Mouse (Mus musculus) hindbrain, embryonic 15.5 days (tissue): ENCODE measurements at regions not wholly inside any gene's neighbourhood (a gene's known extent, or its start where the extent isn't known, plus 50 kb on each side); places are given as distances from the start of the nearest gene placed in this dataset.

Experiments
- ATAC-seq: fragments of 200-750 bp; cut with Nextera tagmentation; 2 replicates; pipeline ENCODE4 v1.8.0; 2017; ENCODE audit warnings: low read depth, moderate number of reproducible peaks, moderate TSS enrichment; ENCODE audit not compliant: low FRiP score
- H3K27ac ChIP-seq: fragments of 300-500 bp; sonication (generic); replicated peaks from 2 replicates; pipeline ENCODE4 v1.5.1; 2015; ENCODE audit warnings: mild to moderate bottlenecking, inconsistent platforms
- H3K27me3 ChIP-seq: fragments of 300-500 bp; sonication (generic); 2 replicates; pipeline ENCODE4 v1.6.1; 2015; ENCODE audit warnings: control low read depth, inconsistent platforms
- H3K36me3 ChIP-seq: fragments of 300-500 bp; sonication (generic); 2 replicates; pipeline ENCODE4 v1.6.1; 2015; ENCODE audit warnings: control low read depth, inconsistent platforms
- H3K4me1 ChIP-seq: fragments of 300-500 bp; sonication (generic); replicated peaks from 2 replicates; pipeline ENCODE4 v1.6.1; 2015; ENCODE audit warnings: control low read depth, inconsistent platforms
- H3K4me2 ChIP-seq: fragments of 300-500 bp; sonication (generic); 2 replicates; pipeline ENCODE4 v1.6.1; 2015; ENCODE audit warnings: moderate library complexity, mild to moderate bottlenecking, inconsistent platforms
- H3K4me3 ChIP-seq: fragments of 300-500 bp; sonication (generic); 2 replicates; pipeline ENCODE4 v1.5.1; 2015; ENCODE audit warnings: mild to moderate bottlenecking, inconsistent platforms
- H3K9ac ChIP-seq: fragments of 300-500 bp; sonication (generic); 2 replicates; pipeline ENCODE4 v1.6.1; 2015; ENCODE audit warnings: inconsistent platforms
- H3K9me3 ChIP-seq: fragments of 300-500 bp; sonication (generic); 2 replicates; pipeline ENCODE4 v1.6.1; 2016; ENCODE audit warnings: control low read depth, inconsistent platforms
- WGBS: fragments of 180-500 bp; shearing (Covaris S2); methylation state at CpG from one replicate; pipeline ENCODE4 v1.1.7; 2015; 5-methylcytosine and 5-hydroxymethylcytosine counted together

- no peak overlapping the region for H3K4me3 ChIP-seq
- H3K36me3 ChIP-seq: no peaks in the 10 kb centered on the region
- 83% methylated on average over 6 of the region's 6 CpGs for WGBS
- peaks cover 12% of the 10 kb centered on the region for H3K4me1 ChIP-seq
- H3K27me3 ChIP-seq: no peaks in the 10 kb centered on the region
- no peak overlapping the region for H3K4me2 ChIP-seq
- H3K9me3 ChIP-seq: no peaks in the 10 kb centered on the region
- ATAC-seq: no peak
- H3K9ac ChIP-seq: no peak overlapping the region
- H3K27ac ChIP-seq: no peak overlapping the region
Observed at GRCm38 (mm10) chr14:25030881-25031280, 428.1 kb upstream of the Zmiz1 start.

- Histone ChIP-seq H3K9me3 (no peaks in the 10 kb centered on the region), H3K27me3 (no peaks in the 10 kb centered on the region), H3K36me3 (no peaks in the 10 kb centered on the region), H3K27ac (no peak overlapping the region; the same call in 1 of the 2 replicates), H3K4me1 (peaks cover 12% of the 10 kb centered on the region), H3K4me3 (no peak overlapping the region), H3K4me2 (no peak overlapping the region), H3K9ac (no peak overlapping the region)
- ATAC-seq: no peak
- 63% methylated on average over 12 of the region's 12 CpGs for WGBS
Observed at GRCm38 (mm10) chr14:25031756-25032680, 427.0 kb upstream of the Zmiz1 start.

- no peak overlapping the region for H3K4me2 ChIP-seq
- no peaks in the 10 kb centered on the region for H3K9me3 ChIP-seq
- peaks cover 12% of the 10 kb centered on the region for H3K4me1 ChIP-seq
- H3K4me3 ChIP-seq: no peak overlapping the region
- H3K36me3 ChIP-seq: no peaks in the 10 kb centered on the region
- H3K9ac ChIP-seq: no peak overlapping the region
- H3K27ac ChIP-seq: no peak overlapping the region
- H3K27me3 ChIP-seq: no peaks in the 10 kb centered on the region
- no peak for ATAC-seq
- WGBS: 95% methylated on average over 2 of the region's 2 CpGs
Observed at GRCm38 (mm10) chr14:25032899-25033298, 426.1 kb upstream of the Zmiz1 start.

GRCm38 (mm10) chr14:25042265-25042664 lies 416.7 kb upstream of the Zmiz1 start:
- 72% methylated on average over 5 of the region's 5 CpGs for WGBS
- no peaks in the 10 kb centered on the region; the same call in 1 of the 2 replicates for H3K4me1 ChIP-seq

GRCm38 (mm10) chr14:25044106-25044505 lies 414.9 kb upstream of the Zmiz1 start:
- no peak overlapping the region for H3K27ac ChIP-seq
- H3K4me2 ChIP-seq: no peak overlapping the region
- no peaks in the 10 kb centered on the region for H3K9me3 ChIP-seq
- 91% methylated on average over 13 of the region's 13 CpGs for WGBS
- ATAC-seq: no peak
- no peaks in the 10 kb centered on the region for H3K36me3 ChIP-seq
- H3K27me3 ChIP-seq: no peaks in the 10 kb centered on the region
- no peak overlapping the region for H3K9ac ChIP-seq
- no peaks in the 10 kb centered on the region; the same call in 1 of the 2 replicates for H3K4me1 ChIP-seq
- no peak overlapping the region for H3K4me3 ChIP-seq

More at GRCm38 (mm10) chr14:25042265-25042664, 416.7 kb upstream of the Zmiz1 start:
- no peak for ATAC-seq
- Histone ChIP-seq H3K4me3 (no peak overlapping the region), H3K9me3 (no peaks in the 10 kb centered on the region), H3K27me3 (no peaks in the 10 kb centered on the region), H3K27ac (no peak overlapping the region), H3K36me3 (no peaks in the 10 kb centered on the region), H3K4me2 (no peak overlapping the region), H3K9ac (no peak overlapping the region)

GRCm38 (mm10) chr14:25044867-25045266 lies 414.1 kb upstream of the Zmiz1 start:
- Histone ChIP-seq H3K27ac (peak overlapping the region; percentile 9; the same call in 1 of the 2 replicates), H3K27me3 (no peaks in the 10 kb centered on the region), H3K36me3 (no peaks in the 10 kb centered on the region), H3K4me1 (no peaks in the 10 kb centered on the region; the same call in 1 of the 2 replicates), H3K4me2 (no peak overlapping the region), H3K4me3 (no peak overlapping the region), H3K9me3 (no peaks in the 10 kb centered on the region), H3K9ac (no peak overlapping the region)
- WGBS: 46% methylated on average over 7 of the region's 7 CpGs
- ATAC-seq: no peak

- H3K9ac ChIP-seq: no peak overlapping the region
Observed at GRCm38 (mm10) chr14:25050674-25051251, 408.2 kb upstream of the Zmiz1 start.

GRCm38 (mm10) chr14:25052175-25052574 lies 406.8 kb upstream of the Zmiz1 start:
- H3K36me3 ChIP-seq: no peaks in the 10 kb centered on the region
- no peak overlapping the region for H3K4me2 ChIP-seq
- H3K9me3 ChIP-seq: no peaks in the 10 kb centered on the region
- no peak overlapping the region for H3K4me3 ChIP-seq
- no peaks in the 10 kb centered on the region for H3K27me3 ChIP-seq
- WGBS: 85% methylated on average over 9 of the region's 9 CpGs
- no peak overlapping the region for H3K9ac ChIP-seq
- no peak for ATAC-seq
- H3K27ac ChIP-seq: no peak overlapping the region
- no peaks in the 10 kb centered on the region for H3K4me1 ChIP-seq

More at GRCm38 (mm10) chr14:25050674-25051251, 408.2 kb upstream of the Zmiz1 start:
- no peak for ATAC-seq
- no peak overlapping the region for H3K4me2 ChIP-seq
- H3K27ac ChIP-seq: no peak overlapping the region
- no peaks in the 10 kb centered on the region for H3K9me3 ChIP-seq
- H3K36me3 ChIP-seq: no peaks in the 10 kb centered on the region
- H3K27me3 ChIP-seq: no peaks in the 10 kb centered on the region
- 76% methylated on average over 12 of the region's 12 CpGs for WGBS
- H3K4me1 ChIP-seq: no peaks in the 10 kb centered on the region
- no peak overlapping the region for H3K4me3 ChIP-seq

- Histone ChIP-seq H3K4me3 (no peak overlapping the region), H3K36me3 (no peaks in the 10 kb centered on the region), H3K27me3 (no peaks in the 10 kb centered on the region), H3K9me3 (no peaks in the 10 kb centered on the region), H3K9ac (no peak overlapping the region), H3K4me2 (no peak overlapping the region), H3K4me1 (peaks cover 6% of the 10 kb centered on the region), H3K27ac (no peak overlapping the region)
- no peak for ATAC-seq
- 79% methylated on average over 7 of the region's 7 CpGs for WGBS
Observed at GRCm38 (mm10) chr14:25059351-25059750, 399.6 kb upstream of the Zmiz1 start.

- Histone ChIP-seq H3K9ac (no peak overlapping the region), H3K36me3 (no peaks in the 10 kb centered on the region), H3K9me3 (no peaks in the 10 kb centered on the region), H3K4me3 (no peak overlapping the region), H3K4me1 (peaks cover 16% of the 10 kb centered on the region), H3K27ac (no peak overlapping the region), H3K4me2 (no peak overlapping the region), H3K27me3 (no peaks in the 10 kb centered on the region)
- 80% methylated on average over 7 of the region's 7 CpGs for WGBS
- ATAC-seq: no peak
Observed at GRCm38 (mm10) chr14:25060285-25060684, 398.7 kb upstream of the Zmiz1 start.

GRCm38 (mm10) chr14:25063090-25063489 lies 395.9 kb upstream of the Zmiz1 start:
- H3K9ac ChIP-seq: no peak overlapping the region
- 78% methylated on average over 5 of the region's 5 CpGs for WGBS
- no peaks in the 10 kb centered on the region for H3K36me3 ChIP-seq
- H3K27me3 ChIP-seq: no peaks in the 10 kb centered on the region
- no peak overlapping the region for H3K27ac ChIP-seq
- H3K4me1 ChIP-seq: peaks cover 19% of the 10 kb centered on the region
- ATAC-seq: no peak
- no peaks in the 10 kb centered on the region for H3K9me3 ChIP-seq
- no peak overlapping the region for H3K4me2 ChIP-seq
- no peak overlapping the region for H3K4me3 ChIP-seq

GRCm38 (mm10) chr14:25064190-25064947 lies 394.6 kb upstream of the Zmiz1 start:
- H3K9ac ChIP-seq: no peak overlapping the region
- 57% methylated on average over 8 of the region's 8 CpGs for WGBS
- no peak overlapping the region for H3K4me3 ChIP-seq
- ATAC-seq: no peak
- H3K27ac ChIP-seq: no peak overlapping the region
- H3K27me3 ChIP-seq: no peaks in the 10 kb centered on the region
- H3K4me1 ChIP-seq: peaks cover 24% of the 10 kb centered on the region
- no peaks in the 10 kb centered on the region for H3K36me3 ChIP-seq
- H3K4me2 ChIP-seq: no peak overlapping the region
- no peaks in the 10 kb centered on the region for H3K9me3 ChIP-seq
